Mouse (Mus musculus) hindbrain, embryonic 16.5 days (tissue): ENCODE measurements around the gene Serpinc1. TPM values are rescaled to one million over a fixed set of nuclear protein-coding genes. Genes with fewer than 3 reads are reported as not detected.

Source experiments
- ATAC-seq: fragments of 200-750 bp; cut with Nextera tagmentation; 2 replicates; pipeline ENCODE4 v1.8.0; 2017; ENCODE audit warnings: moderate TSS enrichment, moderate library complexity
- H3K27ac ChIP-seq: fragments of 300-500 bp; sonication (generic); 2 replicates; pipeline ENCODE4 v1.5.1; 2014; ENCODE audit warnings: low read depth, mild to moderate bottlenecking, control low read depth, low read length, moderate library complexity
- H3K27me3 ChIP-seq: fragments of 300-500 bp; sonication (generic); replicated peaks from 2 replicates; pipeline ENCODE4 v1.6.1; 2014; ENCODE audit warnings: low read length; ENCODE audit not compliant: control insufficient read depth, insufficient read depth
- H3K36me3 ChIP-seq: fragments of 300-500 bp; sonication (generic); 2 replicates; pipeline ENCODE4 v1.6.1; 2014; ENCODE audit warnings: mild to moderate bottlenecking, low read length, moderate library complexity, mixed read lengths; ENCODE audit not compliant: control insufficient read depth, insufficient read depth
- H3K4me1 ChIP-seq: fragments of 300-500 bp; sonication (generic); 2 replicates; pipeline ENCODE4 v1.6.1; 2014; ENCODE audit warnings: low read depth, low read length; ENCODE audit not compliant: control insufficient read depth, insufficient read depth
- H3K4me2 ChIP-seq: fragments of 300-500 bp; sonication (generic); 2 replicates; pipeline ENCODE4 v1.6.1; 2014; ENCODE audit warnings: mild to moderate bottlenecking, low read length, control low read depth, moderate library complexity
- H3K4me3 ChIP-seq: fragments of 300-500 bp; sonication (generic); 2 replicates; pipeline ENCODE4 v1.5.1; 2014; ENCODE audit warnings: mild to moderate bottlenecking, low read length, control low read depth, moderate library complexity
- H3K9ac ChIP-seq: fragments of 300-500 bp; sonication (generic); 2 replicates; pipeline ENCODE4 v1.6.1; 2014; ENCODE audit warnings: low read depth, mild to moderate bottlenecking, control low read depth, low read length, moderate library complexity
- H3K9me3 ChIP-seq: fragments of 300-500 bp; sonication (generic); 2 replicates; pipeline ENCODE4 v1.6.1; 2014; ENCODE audit warnings: mild to moderate bottlenecking, low read length, moderate library complexity; ENCODE audit not compliant: control insufficient read depth
- WGBS: fragments of 180-500 bp; shearing (Covaris S2); extraction: QIAGEN DNeasy Blood & Tissue Kit; methylation state at CpG from one replicate; pipeline ENCODE4 v1.1.7; 2014; 5-methylcytosine and 5-hydroxymethylcytosine counted together
- polyA plus RNA-seq: library from polyadenylated mRNA; unstranded; fragments of >200 nt; fragmentation: Nextera tagmentation; extraction: Ambion mirVana; gene quantifications from 2 replicates; pipeline ENCODE4 v1.2.1, GENCODE M21; 2015

Serpinc1 gene
- polyA plus RNA-seq, 1 experiment from 2014 or later: 3.1 TPM

- Histone ChIP-seq H3K9ac (peak overlapping the region; percentile 50), H3K9me3 (no peaks in the 10 kb centered on the region), H3K36me3 (peaks cover 23% of the 10 kb centered on the region), H3K4me2 (peak overlapping the region; percentile 46), H3K4me1 (peaks cover 28% of the 10 kb centered on the region), H3K27ac (0 out of 2 replicates have a peak overlapping the region, but pooled peaks have one; percentile 34), H3K27me3 (no peaks in the 10 kb centered on the region), H3K4me3 (peak overlapping the region; percentile 23)
- ATAC-seq: no peak
- WGBS: 30% methylated on average over 3 of the region's 3 CpGs
These were observed 59.2 kb downstream of the Serpinc1 start for GRCm38 (mm10) chr1:161037599-161037998.

GRCm38 (mm10) chr1:161038004-161038403 lies 59.6 kb downstream of the Serpinc1 start:
- Histone ChIP-seq H3K27ac (no peak overlapping the region), H3K9me3 (no peaks in the 10 kb centered on the region), H3K9ac (no peak overlapping the region), H3K4me3 (no peak overlapping the region; the same call in 1 of the 2 replicates), H3K4me2 (peak overlapping the region; percentile 46; the same call in 1 of the 2 replicates), H3K27me3 (no peaks in the 10 kb centered on the region), H3K36me3 (peaks cover 23% of the 10 kb centered on the region), H3K4me1 (peaks cover 28% of the 10 kb centered on the region)
- ATAC-seq: no peak
- 32% methylated on average over 3 of the region's 3 CpGs for WGBS

- H3K4me3 ChIP-seq: no peak overlapping the region
- no peaks in the 10 kb centered on the region for H3K27me3 ChIP-seq
- H3K4me2 ChIP-seq: no peak overlapping the region
- no peaks in the 10 kb centered on the region for H3K9me3 ChIP-seq
- 12% methylated on average over 3 of the region's 3 CpGs for WGBS
- no peak overlapping the region for H3K9ac ChIP-seq
- H3K4me1 ChIP-seq: peaks cover 19% of the 10 kb centered on the region
- no peak overlapping the region for H3K27ac ChIP-seq
- H3K36me3 ChIP-seq: peaks cover 23% of the 10 kb centered on the region
- ATAC-seq: no peak
These were observed 60.8 kb downstream of the Serpinc1 start for GRCm38 (mm10) chr1:161038968-161039721.

GRCm38 (mm10) chr1:161039741-161040425 lies 61.5 kb downstream of the Serpinc1 start:
- Histone ChIP-seq H3K9me3 (no peaks in the 10 kb centered on the region), H3K4me1 (peaks cover 19% of the 10 kb centered on the region), H3K27me3 (no peaks in the 10 kb centered on the region), H3K27ac (peak overlapping the region; percentile 32), H3K36me3 (peaks cover 27% of the 10 kb centered on the region), H3K9ac (no peak overlapping the region), H3K4me2 (no peak overlapping the region), H3K4me3 (no peak overlapping the region)
- peak; percentile 43 for ATAC-seq
- WGBS: 15% methylated on average over 3 of the region's 3 CpGs

- no peak for ATAC-seq
- no peak overlapping the region for H3K4me3 ChIP-seq
- peaks cover 28% of the 10 kb centered on the region for H3K36me3 ChIP-seq
- no peaks in the 10 kb centered on the region for H3K9me3 ChIP-seq
- no peaks in the 10 kb centered on the region for H3K27me3 ChIP-seq
- no peak overlapping the region for H3K9ac ChIP-seq
- 70% methylated on average over 1 of the region's 1 CpGs for WGBS
- H3K4me2 ChIP-seq: no peak overlapping the region
- H3K4me1 ChIP-seq: peaks cover 19% of the 10 kb centered on the region
- peak overlapping the region; percentile 32 for H3K27ac ChIP-seq
These were observed 62.0 kb downstream of the Serpinc1 start for GRCm38 (mm10) chr1:161040426-161040770.

GRCm38 (mm10) chr1:161040855-161041254 lies 62.5 kb downstream of the Serpinc1 start:
- Histone ChIP-seq H3K27ac (no peak overlapping the region), H3K4me1 (peaks cover 19% of the 10 kb centered on the region), H3K4me2 (no peak overlapping the region), H3K27me3 (no peaks in the 10 kb centered on the region), H3K4me3 (no peak overlapping the region), H3K9me3 (no peaks in the 10 kb centered on the region), H3K9ac (no peak overlapping the region), H3K36me3 (peaks cover 28% of the 10 kb centered on the region)
- ATAC-seq: no peak

- H3K9me3 ChIP-seq: no peaks in the 10 kb centered on the region
- H3K9ac ChIP-seq: no peak overlapping the region
- no peaks in the 10 kb centered on the region for H3K27me3 ChIP-seq
- no peak overlapping the region for H3K27ac ChIP-seq
- 94% methylated on average over 7 of the region's 7 CpGs for WGBS
- H3K4me1 ChIP-seq: peaks cover 19% of the 10 kb centered on the region
- no peak for ATAC-seq
- peaks cover 31% of the 10 kb centered on the region for H3K36me3 ChIP-seq
- no peak overlapping the region for H3K4me3 ChIP-seq
- H3K4me2 ChIP-seq: no peak overlapping the region
These were observed 63.1 kb downstream of the Serpinc1 start for GRCm38 (mm10) chr1:161041261-161042020.

GRCm38 (mm10) chr1:161046972-161047371 lies 68.6 kb downstream of the Serpinc1 start:
- no peak for ATAC-seq
- Histone ChIP-seq H3K4me3 (no peak overlapping the region), H3K4me2 (no peak overlapping the region), H3K36me3 (peaks cover 14% of the 10 kb centered on the region), H3K4me1 (no peaks in the 10 kb centered on the region), H3K27ac (no peak overlapping the region), H3K27me3 (no peaks in the 10 kb centered on the region), H3K9ac (no peak overlapping the region), H3K9me3 (no peaks in the 10 kb centered on the region)
- WGBS: 93% methylated on average over 3 of the region's 3 CpGs
